In genomic region chr4:67662122-67662521, GRCm38 (mm10) we compare ENCODE assay signal across 26 mouse cellular contexts.
DNase-seq lines count a peak whose midpoint lies in the region; ATAC-seq lines count a peak whose summit lies in the region.
"Had no signal": no experiment of that assay in that cellular context is flagged by ENCODE, and none has a peak within 500 bp of the region (broad histone marks: within the 10 kb centered on the region; RNA-seq: fewer than 3 reads in every experiment).

No protein-coding gene starts in this region.

- no peaks in the 10 kb centered on the region for H3K4me1 ChIP-seq in forebrain, embryonic 13.5 days
- H3K4me1 ChIP-seq: embryonic facial prominence, embryonic 15.5 days; heart, embryonic 13.5 days; hindbrain, embryonic 15.5 days; limb, embryonic 13.5 days; lung, embryonic 15.5 days; stomach, embryonic 15.5 days had no signal

- no peak overlapping the region for H3K4me3 ChIP-seq in forebrain, embryonic 13.5 days
- H3K4me3 ChIP-seq: embryonic facial prominence, embryonic 15.5 days; heart, embryonic 13.5 days; hindbrain, embryonic 15.5 days; layer of hippocampus, adult 2 months; limb, embryonic 13.5 days; lung, embryonic 15.5 days; stomach, embryonic 15.5 days had no signal

- no peaks in the 10 kb centered on the region for H3K9me3 ChIP-seq in forebrain, embryonic 13.5 days (replicated peaks)
- H3K9me3 ChIP-seq: embryonic facial prominence, embryonic 15.5 days; heart, embryonic 13.5 days; hindbrain, embryonic 15.5 days; limb, embryonic 13.5 days; lung, embryonic 15.5 days; stomach, embryonic 15.5 days had no signal

- no peaks in the 10 kb centered on the region for H3K36me3 ChIP-seq in forebrain, embryonic 13.5 days (ENCODE audit: poor library complexity, severe bottlenecking)
- H3K36me3 ChIP-seq: embryonic facial prominence, embryonic 15.5 days; heart, embryonic 13.5 days; hindbrain, embryonic 15.5 days; limb, embryonic 13.5 days; lung, embryonic 15.5 days; stomach, embryonic 15.5 days had no signal

- peak; percentile 20; the same call in 1 of the 2 replicates for ATAC-seq in frontal cortex, adult (ENCODE audit: low TSS enrichment)
- peak; percentile 69; the same call in 1 of the 2 replicates for ATAC-seq in forebrain, embryonic 13.5 days
- ATAC-seq: activated CD4-positive, CD25-positive, alpha-beta regulatory T cell, adult 4 months had no signal

- DNase-seq in frontal cortex, postnatal 14 days (ENCODE audit: low spot score in 2 of 2): no peak
- DNase-seq in brain, adult 2 months (ENCODE audit: low read depth, low spot score): peak; percentile 8
- DNase-seq in retina, postnatal 1 day: peak; percentile 20
- no peak for DNase-seq in urinary bladder, postnatal 36 days (ENCODE audit: low spot score in 2 of 2)
- DNase-seq: adrenal gland, adult 8-10 months; B cell, adult 2 months; cerebellum, adult 11 months; cerebellum, adult 9-10 months; gastrocnemius, postnatal 10 days; heart, postnatal 10 days; kidney, adult 2 months; kidney, postnatal 36 days; right cerebral cortex, postnatal 25 days; thymus, postnatal 14 days had no signal

- H3K9ac ChIP-seq in forebrain, embryonic 13.5 days: no peak overlapping the region
- H3K9ac ChIP-seq: embryonic facial prominence, embryonic 15.5 days; heart, embryonic 13.5 days; hindbrain, embryonic 15.5 days; limb, embryonic 13.5 days; lung, embryonic 15.5 days; stomach, embryonic 15.5 days had no signal

- no peaks in the 10 kb centered on the region; the same call in 1 of the 2 replicates for H3K27me3 ChIP-seq in forebrain, embryonic 13.5 days
- H3K27me3 ChIP-seq: embryonic facial prominence, embryonic 15.5 days; heart, embryonic 13.5 days; hindbrain, embryonic 15.5 days; limb, embryonic 13.5 days; lung, embryonic 15.5 days; stomach, embryonic 15.5 days had no signal

- H3K27ac ChIP-seq in forebrain, embryonic 13.5 days: no peak overlapping the region
- H3K27ac ChIP-seq: embryonic facial prominence, embryonic 15.5 days; heart, embryonic 13.5 days; hindbrain, embryonic 15.5 days; layer of hippocampus, adult 2 months; limb, embryonic 13.5 days; lung, embryonic 15.5 days; stomach, embryonic 15.5 days had no signal

- H3K4me2 ChIP-seq in forebrain, embryonic 13.5 days: no peak overlapping the region
- H3K4me2 ChIP-seq: embryonic facial prominence, embryonic 15.5 days; heart, embryonic 13.5 days; hindbrain, embryonic 15.5 days; limb, embryonic 13.5 days; liver, embryonic 11.5 days; lung, embryonic 15.5 days; midbrain, embryonic 11.5 days; stomach, embryonic 15.5 days had no signal

- 16% methylated on average over 3 of the region's 3 CpGs for WGBS in forebrain, embryonic 13.5 days

Comparison
In these comparisons a context has a peak if more than half of its experiments do, and no peak if none do; other contexts are left out.
1. DNase-seq: peak in brain, adult 2 months (single experiment) and retina, postnatal 1 day (single experiment); none in frontal cortex, postnatal 14 days (0 of 2) and urinary bladder, postnatal 36 days (0 of 2).